Mouse (Mus musculus) CD4-positive, CD25-positive, alpha-beta regulatory T cell, adult 4 months (primary cell): ENCODE data around the gene Sh2d7. TPM values are rescaled to one million over a fixed set of nuclear protein-coding genes. Genes with fewer than 3 reads are reported as not detected.
A peak's percentile ranks its signal among the peaks of the same experiment; 100 is the strongest.
"Not testable (repeated sequence)": the region's sequence is repeated elsewhere in the genome, so short reads cannot be mapped to it uniquely, and the experiment has no call there.

Source experiments
- ATAC-seq: one replicate; pipeline ENCODE4 v1.8.0; 2017
- polyA plus RNA-seq, 2 experiments: library from polyadenylated mRNA; unstranded; fragments of 100-300 nt; shearing (Covaris generic); gene quantifications; one replicate each; pipeline ENCODE4 v1.2.1; 2017

Gene Sh2d7
- polyA plus RNA-seq, 2 experiments from 2014 or later = not detected

- ATAC-seq = no peak
Measured at GRCm38 (mm10) chr9:54544954-54545315, 6.2 kb downstream of the Sh2d7 start.

DNA sequence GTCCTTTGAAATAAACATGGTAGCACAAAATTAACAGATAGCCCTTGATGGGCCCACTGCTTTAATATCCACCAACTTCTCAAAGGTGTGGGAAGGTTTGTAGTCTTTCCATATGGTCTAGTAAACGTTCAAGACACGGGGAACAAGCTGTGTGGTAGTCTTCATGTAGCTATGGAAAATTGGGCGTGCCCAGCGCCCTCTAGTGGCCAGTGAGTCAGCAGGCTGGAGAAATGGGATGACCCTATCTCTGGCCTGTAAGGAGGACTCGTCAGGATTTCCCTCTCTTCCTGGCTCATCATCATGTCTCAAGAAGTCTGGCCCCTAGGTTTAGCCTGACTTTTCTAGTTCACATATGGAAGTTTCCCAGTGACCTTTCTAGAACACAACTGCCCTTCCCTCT, 8.8 kb downstream of the Sh2d7 start:
- ATAC-seq = peak; percentile 34

DNA sequence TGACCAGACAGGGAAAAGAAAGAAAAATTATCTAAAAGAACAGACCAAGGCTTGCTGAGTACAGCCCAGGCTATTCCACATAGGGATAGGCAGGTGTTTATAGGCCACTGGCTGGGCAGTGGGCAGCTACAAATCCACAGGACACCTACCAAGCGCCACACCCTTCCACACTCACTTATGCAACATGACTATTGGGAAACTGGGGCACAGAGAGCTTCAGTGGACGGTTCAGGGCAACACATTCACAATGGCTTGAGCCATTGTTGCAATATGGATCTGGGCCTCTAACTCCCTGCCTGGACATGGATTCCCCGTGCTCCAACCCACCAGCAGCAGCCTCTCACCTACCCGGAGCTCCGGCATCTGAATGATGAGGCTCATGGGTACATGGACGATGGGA, 10.6 kb downstream of the Sh2d7 start:
- ATAC-seq = no peak

DNA sequence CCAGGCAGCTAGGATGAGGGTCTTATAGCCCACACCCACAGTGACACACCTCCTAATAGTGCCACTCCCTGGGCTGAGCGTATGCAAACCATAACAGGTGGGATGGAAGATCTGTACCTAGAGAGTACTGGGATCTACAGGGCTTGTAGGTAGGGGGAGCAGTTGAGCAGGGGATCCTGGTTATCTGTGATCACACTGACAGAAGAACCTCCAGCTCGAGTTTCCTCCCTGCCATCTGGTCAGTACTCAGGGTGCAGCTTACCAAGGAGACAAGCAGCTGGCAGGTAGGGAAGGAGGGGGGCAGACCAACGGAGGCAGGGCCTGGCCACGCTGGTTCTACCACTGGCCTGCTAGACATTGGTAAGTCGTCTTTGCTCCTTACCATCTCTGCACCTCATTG, 13.6 kb downstream of the Sh2d7 start:
- no peak for ATAC-seq

DNA sequence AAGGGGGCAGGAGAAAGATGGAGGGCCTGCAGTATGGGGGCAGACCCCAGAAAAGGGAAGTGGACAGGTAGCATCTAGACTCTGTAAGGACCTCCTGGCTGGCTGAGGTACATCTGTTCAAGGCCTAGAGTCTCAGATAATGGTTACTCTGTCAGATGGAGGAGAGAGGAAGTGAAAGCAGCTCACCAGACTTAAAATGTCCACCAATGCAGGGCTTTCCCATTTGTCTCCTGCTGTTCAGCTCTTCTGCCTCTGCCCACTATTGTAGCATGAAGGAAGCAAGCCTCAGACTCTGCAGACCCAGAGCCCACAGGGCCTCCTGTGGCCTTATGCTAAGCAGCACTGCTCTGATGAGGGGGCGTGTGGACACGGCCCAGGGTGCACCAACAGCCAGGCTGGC, 16.3 kb downstream of the Sh2d7 start:
- ATAC-seq = no peak

DNA sequence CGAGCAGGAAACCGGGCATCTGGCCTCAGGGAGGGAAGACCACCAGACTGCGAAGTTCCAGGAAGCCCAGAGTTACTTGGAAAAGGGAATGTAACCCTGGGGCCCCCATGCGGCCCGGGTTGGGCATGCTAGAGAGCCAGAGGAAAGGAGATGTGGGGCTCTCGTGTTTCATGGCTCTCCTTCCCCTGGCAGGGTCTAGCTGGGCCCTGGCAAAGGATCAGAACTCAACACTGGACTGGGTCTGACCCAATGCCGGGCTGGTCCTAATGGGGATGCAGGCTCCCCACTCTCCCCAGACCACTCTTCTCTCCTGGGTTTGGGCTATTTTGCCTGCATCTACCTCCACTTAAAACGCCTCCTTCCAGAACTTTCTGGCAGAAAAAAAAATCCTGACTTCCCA, 19.9 kb downstream of the Sh2d7 start:
- no peak for ATAC-seq

DNA sequence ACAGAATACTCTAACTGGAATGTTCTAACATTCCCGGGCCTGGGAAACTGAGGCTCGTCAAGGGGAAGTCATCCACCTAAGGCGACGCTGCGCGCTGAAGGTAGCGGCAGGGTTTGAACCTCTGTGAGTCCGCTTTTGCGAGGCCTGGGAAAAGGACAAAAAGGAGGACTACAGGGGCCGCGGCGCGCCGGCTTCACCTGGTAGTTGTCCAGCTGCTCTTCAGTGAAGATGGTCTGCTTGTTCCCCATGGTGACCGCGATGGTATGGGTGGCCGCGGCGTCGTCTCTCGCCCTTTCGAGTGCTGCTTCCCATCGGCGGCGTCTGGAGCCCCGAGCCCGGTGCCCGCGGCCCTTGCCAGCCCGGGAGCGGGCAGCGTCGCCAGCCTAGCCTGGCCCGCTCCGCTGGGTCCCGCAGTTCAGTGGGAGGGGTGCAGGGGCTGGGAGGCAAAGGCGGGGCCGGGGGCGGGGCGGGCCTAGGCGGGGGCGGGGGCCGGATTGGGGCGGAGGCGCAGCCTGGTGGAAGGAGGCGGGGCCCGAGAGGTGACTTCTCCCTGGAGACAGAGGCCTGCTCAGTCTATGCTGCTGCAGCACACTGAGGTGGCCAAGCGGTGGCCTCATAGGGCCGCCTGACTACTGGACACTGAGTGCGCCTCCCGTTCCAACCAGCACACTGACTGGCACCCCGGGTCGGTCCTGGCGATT, 21.1 kb downstream of the Sh2d7 start, which contains the start of gene Cib2:
TSS of gene Cib2 (minus strand) at position 448 of the 701 bp plus-strand sequence.
- ATAC-seq = peak; percentile 76

DNA sequence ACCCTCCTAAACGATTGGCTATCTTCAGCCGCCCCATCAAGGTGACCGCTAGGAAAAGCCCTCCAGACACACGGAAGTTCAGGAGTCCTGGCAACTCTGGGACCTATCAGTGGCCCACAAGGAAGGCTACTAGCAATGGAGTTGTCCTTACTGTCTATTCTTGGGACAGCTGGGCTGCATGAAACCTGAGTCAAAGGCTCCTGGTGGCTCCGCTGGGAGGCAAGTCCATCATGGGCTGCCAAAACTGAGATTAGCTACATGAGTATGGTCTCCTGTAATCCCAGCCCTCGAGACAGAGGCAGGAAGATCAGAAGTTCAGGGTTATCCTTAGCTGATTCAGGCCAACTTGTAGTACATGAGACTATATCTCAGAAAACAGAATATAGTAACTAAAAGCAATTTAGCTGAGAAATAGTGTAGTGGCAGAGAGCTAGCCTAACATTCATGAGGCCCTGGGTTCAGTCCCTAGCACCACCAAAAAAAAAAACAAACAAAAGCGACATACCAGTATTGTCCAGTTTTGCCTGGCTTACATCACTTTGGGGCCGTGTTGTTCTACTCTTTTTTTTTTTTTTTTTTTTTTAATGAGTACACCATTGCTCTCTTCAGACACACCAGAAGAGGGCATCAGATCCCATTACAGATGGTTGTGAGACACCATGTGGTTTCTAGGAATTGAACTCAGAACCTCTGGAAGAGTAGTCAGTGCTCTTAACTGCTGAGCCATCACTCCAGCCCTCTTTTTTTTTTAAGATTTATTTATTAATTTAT, 22.2 kb downstream of the Sh2d7 start:
- ATAC-seq = no peak

GRCm38 (mm10) chr9:54566958-54567357, 28.2 kb downstream of the Sh2d7 start:
- no peak for ATAC-seq

DNA sequence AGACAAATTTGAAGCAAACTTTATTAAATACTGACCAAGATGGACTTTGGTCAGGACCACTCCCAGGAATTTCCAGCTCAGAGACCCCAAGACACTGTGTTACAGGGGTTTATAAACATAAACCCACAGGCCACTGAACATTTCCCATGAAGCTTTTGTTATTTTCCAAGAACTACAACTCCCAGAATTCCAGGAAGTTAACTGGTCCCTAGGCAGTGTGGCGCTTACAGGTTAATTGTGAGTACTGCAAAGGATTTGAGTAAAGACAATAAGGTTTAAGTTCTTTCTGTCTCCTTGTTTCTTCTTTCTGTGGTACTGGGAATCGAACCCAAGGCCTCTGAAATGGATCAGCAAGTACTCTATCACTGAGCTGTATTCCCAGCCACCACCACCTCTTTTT, 29.9 kb downstream of the Sh2d7 start:
- no peak for ATAC-seq

DNA sequence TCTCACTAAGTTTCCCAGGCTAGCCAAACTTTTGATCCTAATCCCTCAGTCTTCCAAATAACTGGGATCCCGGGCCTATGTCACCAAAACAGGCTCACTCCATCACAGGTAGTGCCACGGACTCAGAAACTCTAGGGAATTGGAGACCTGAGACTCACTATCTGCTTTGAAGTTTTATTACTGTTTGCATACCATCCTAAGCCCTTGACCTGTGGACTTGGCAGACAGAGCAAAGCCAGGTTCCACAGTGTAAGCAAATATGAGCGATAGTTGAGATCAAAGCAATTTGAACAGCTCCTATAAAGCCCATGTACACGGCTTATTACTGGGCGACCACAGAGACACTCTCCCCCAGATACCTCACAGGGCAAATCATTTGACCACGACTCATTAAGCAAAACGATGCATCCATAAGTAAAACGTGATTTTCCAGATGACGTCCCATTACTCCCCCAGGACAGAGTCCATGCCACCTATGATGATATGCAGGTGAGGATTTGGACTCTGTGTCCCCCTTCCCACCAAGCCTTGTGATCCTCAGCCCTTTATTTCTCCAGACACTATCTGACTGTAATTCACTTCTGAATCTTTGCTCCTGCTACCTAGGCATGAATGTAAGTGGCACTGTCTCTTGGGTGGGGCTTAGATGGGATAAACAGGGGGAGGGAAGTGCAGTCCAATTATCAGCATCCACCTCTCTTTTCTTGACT, 32.5 kb downstream of the Sh2d7 start:
- no peak for ATAC-seq

GRCm38 (mm10) chr9:54583712-54584111, 44.9 kb downstream of the Sh2d7 start:
- ATAC-seq = no peak

- not testable (repeated sequence) for ATAC-seq
Measured at GRCm38 (mm10) chr9:54584127-54584526, 45.3 kb downstream of the Sh2d7 start.

GRCm38 (mm10) chr9:54585839-54586198, 47.0 kb downstream of the Sh2d7 start:
- peak; percentile 14 for ATAC-seq

DNA sequence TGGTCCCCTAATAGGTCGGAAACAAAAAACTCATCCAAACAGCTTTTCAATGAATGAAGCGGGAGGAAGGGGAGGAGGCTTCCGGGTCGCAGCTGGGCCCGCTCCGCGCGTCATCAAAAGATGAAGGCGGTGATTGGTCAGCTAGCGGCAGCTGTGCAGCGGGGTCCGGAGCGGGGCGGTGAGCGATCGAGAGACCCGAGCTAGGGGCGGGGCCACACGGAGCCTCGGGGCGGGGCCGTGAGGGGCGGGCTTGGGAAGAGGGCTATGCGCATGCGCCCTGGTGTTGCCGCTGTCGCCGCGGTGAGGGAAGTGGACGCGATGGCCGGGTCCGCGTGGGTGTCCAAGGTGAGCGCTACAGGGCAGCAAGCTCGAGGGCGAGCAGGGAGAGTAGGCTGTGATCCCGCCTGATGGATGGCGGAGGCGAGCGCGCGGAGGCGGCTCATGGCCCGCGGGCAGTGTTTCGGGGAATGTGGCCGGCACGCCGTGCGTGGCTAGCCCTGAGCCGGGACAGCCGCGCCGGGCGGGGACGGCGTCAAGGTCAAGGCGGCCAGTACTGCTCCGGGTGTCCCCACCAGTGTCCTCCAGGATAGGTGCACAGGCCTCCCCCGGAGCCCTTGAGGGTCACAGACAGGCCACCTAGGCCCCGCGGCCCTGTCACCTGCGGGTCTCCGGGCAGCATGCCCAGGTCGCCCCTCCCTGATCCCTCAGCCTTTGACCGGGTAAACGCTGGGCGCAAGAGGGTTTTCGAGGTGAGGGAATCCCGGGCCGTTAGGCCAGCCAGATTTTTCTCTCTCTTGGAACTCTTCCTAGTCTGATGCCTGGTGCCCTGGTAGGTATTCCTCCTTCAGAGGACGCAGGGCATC, 47.6 kb downstream of the Sh2d7 start, which contains the start of gene Idh3a:
TSS of gene Idh3a (plus strand) at position 136 of the 863 bp plus-strand sequence.
- ATAC-seq = peak; percentile 99

DNA sequence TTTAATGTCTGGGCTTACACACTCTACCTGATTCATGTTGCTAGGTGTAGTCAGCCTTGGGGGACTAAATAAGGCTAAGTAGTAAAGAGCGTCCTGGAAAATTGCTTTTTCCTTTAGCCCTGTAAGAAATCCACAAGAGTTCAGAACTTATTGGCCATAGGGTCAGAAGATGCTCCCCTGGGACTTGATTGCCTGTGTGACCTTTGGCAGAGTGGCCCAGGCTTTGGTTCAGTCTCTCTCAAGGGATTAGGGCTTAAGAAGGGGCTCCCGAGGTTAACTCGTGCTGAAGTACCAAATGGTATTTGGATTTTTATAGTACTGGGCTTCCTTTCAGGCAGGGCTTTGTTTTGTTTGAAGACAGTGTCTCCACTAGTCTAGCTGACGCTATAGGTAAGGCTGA, 49.1 kb downstream of the Sh2d7 start:
- ATAC-seq = no peak

- not testable (repeated sequence) for ATAC-seq
Measured at GRCm38 (mm10) chr9:54593652-54594051, 54.9 kb downstream of the Sh2d7 start.

Other genes starting within 250 kb of the Sh2d7 start
- gene Dmxl2, start 37.4 kb upstream of the Sh2d7 start, polyA plus RNA-seq = under 1 TPM in 1 of 2 experiments, not detected in 1; 0.62 TPM
- 1 to 10 TPM in 1 of 2 experiments, not detected in 1; 1.6 TPM for gene Cib2, start 21.2 kb downstream of the Sh2d7 start, polyA plus RNA-seq
- 100 to 1,000 TPM; 118 TPM for gene Idh3a, start 47.4 kb downstream of the Sh2d7 start, polyA plus RNA-seq
- gene Acsbg1, start 122.9 kb downstream of the Sh2d7 start, polyA plus RNA-seq = 10 to 100 TPM; 41.1 to 75.2 TPM
- 1 to 10 TPM; 2.9 to 4.0 TPM for gene Dnaja4, start 159.9 kb downstream of the Sh2d7 start, polyA plus RNA-seq
- 100 to 1,000 TPM; 127 to 147 TPM for gene Wdr61, start 195.5 kb downstream of the Sh2d7 start, polyA plus RNA-seq
- gene Crabp1, start 225.8 kb downstream of the Sh2d7 start, polyA plus RNA-seq = not detected